In genomic region chr19:40380656-40381055, GRCm38 (mm10) we compare ENCODE assay signal across 19 mouse cellular contexts.
A peak's percentile ranks its signal among the peaks of the same experiment; 100 is the strongest.
DNase-seq lines count a peak whose midpoint lies in the region; ATAC-seq and TF ChIP-seq lines count a peak whose summit lies in the region.
"Had no signal": no experiment of that assay in that cellular context is flagged by ENCODE, and none has a peak within 500 bp of the region (broad histone marks: within the 10 kb centered on the region; RNA-seq: fewer than 3 reads in every experiment).

No protein-coding gene starts in this region.

- no peaks in the 10 kb centered on the region for H3K9me3 ChIP-seq in heart, embryonic 15.5 days (replicated peaks)
- no peaks in the 10 kb centered on the region for H3K9me3 ChIP-seq in lung, embryonic 14.5 days (ENCODE audit: low read depth, low read length)
- H3K9me3 ChIP-seq in neural tube, embryonic 15.5 days (replicated peaks), result no peaks in the 10 kb centered on the region
- H3K9me3 ChIP-seq: embryonic facial prominence, embryonic 10.5 days; forebrain, embryonic 15.5 days; hindbrain, embryonic 13.5 days; midbrain, embryonic 12.5 days had no signal

- H3K27ac ChIP-seq in heart, embryonic 15.5 days, result peak overlapping the region; percentile 60
- H3K27ac ChIP-seq in lung, embryonic 14.5 days (ENCODE audit: low read depth), result no peak overlapping the region
- H3K27ac ChIP-seq in brown adipose tissue, adult 24 weeks (replicated peaks; ENCODE audit: low read depth, low read length), result peak overlapping the region; percentile 68
- peak overlapping the region; percentile 33; the same call in 1 of the 2 replicates for H3K27ac ChIP-seq in neural tube, embryonic 15.5 days (replicated peaks)
- H3K27ac ChIP-seq: embryonic facial prominence, embryonic 10.5 days; forebrain, embryonic 15.5 days; hindbrain, embryonic 13.5 days; midbrain, embryonic 12.5 days had no signal

- no peak overlapping the region for H3K9ac ChIP-seq in heart, embryonic 15.5 days
- no peak overlapping the region for H3K9ac ChIP-seq in lung, embryonic 14.5 days
- H3K9ac ChIP-seq in neural tube, embryonic 15.5 days (replicated peaks), result no peak overlapping the region
- H3K9ac ChIP-seq: forebrain, embryonic 15.5 days; hindbrain, embryonic 13.5 days; midbrain, embryonic 12.5 days had no signal

- TF ChIP-seq CTCF in lung, embryonic 14.5 days (IDR thresholded peaks at IDR 0.05; ENCODE audit: low read depth), result no peak
- TF ChIP-seq CTCF in lung, adult 2 months (IDR thresholded peaks at IDR 0.05; ENCODE audit: insufficient read depth, low read length), result no peak

- ATAC-seq in heart, embryonic 15.5 days (replicated peaks; ENCODE audit: insufficient number of reproducible peaks, insufficient read depth, low FRiP score, low read depth), result no peak
- no peak for ATAC-seq in lung, embryonic 14.5 days (ENCODE audit: insufficient read depth)
- ATAC-seq in neural tube, embryonic 15.5 days (ENCODE audit: low FRiP score), result no peak
- ATAC-seq: forebrain, embryonic 15.5 days had no signal

- no peak for TF ChIP-seq POLR2A in lung, adult 2 months (IDR thresholded peaks at IDR 0.05; ENCODE audit: borderline replicate concordance, extremely low read depth, low read depth, low read length)

- no peak overlapping the region for H3K4me3 ChIP-seq in heart, embryonic 15.5 days
- no peak overlapping the region for H3K4me3 ChIP-seq in lung, embryonic 14.5 days (ENCODE audit: low read depth, low read length)
- no peak overlapping the region for H3K4me3 ChIP-seq in lung, adult 2 months (replicated peaks; ENCODE audit: extremely low read depth, low read depth, low read length)
- no peak overlapping the region for H3K4me3 ChIP-seq in brown adipose tissue, adult 24 weeks (ENCODE audit: insufficient read depth, low read depth, low read length)
- no peak overlapping the region for H3K4me3 ChIP-seq in neural tube, embryonic 15.5 days (replicated peaks)
- H3K4me3 ChIP-seq: embryonic facial prominence, embryonic 10.5 days; forebrain, embryonic 15.5 days; hindbrain, embryonic 13.5 days; midbrain, embryonic 12.5 days had no signal

- H3K4me2 ChIP-seq in heart, embryonic 15.5 days, result no peak overlapping the region
- no peak overlapping the region for H3K4me2 ChIP-seq in lung, embryonic 14.5 days
- H3K4me2 ChIP-seq in neural tube, embryonic 15.5 days, result no peak overlapping the region
- H3K4me2 ChIP-seq: forebrain, embryonic 15.5 days; hindbrain, embryonic 13.5 days; midbrain, embryonic 12.5 days had no signal

- WGBS in heart, embryonic 15.5 days, result 38% methylated on average over 3 of the region's 3 CpGs
- 10% methylated on average over 3 of the region's 3 CpGs for WGBS in lung, embryonic 14.5 days
- 38% methylated on average over 3 of the region's 3 CpGs for WGBS in lung, adult 2 months
- 52% methylated on average over 3 of the region's 3 CpGs for WGBS in neural tube, embryonic 15.5 days

- peaks cover 74% of the 10 kb centered on the region for H3K4me1 ChIP-seq in heart, embryonic 15.5 days (replicated peaks)
- peaks cover 12% of the 10 kb centered on the region for H3K4me1 ChIP-seq in lung, embryonic 14.5 days (ENCODE audit: insufficient read depth)
- no peaks in the 10 kb centered on the region for H3K4me1 ChIP-seq in lung, adult 2 months (ENCODE audit: control insufficient read depth, insufficient read depth, low read length)
- H3K4me1 ChIP-seq in brown adipose tissue, adult 24 weeks (ENCODE audit: control insufficient read depth, insufficient read depth, insufficient read length, low read length), result peaks cover 35% of the 10 kb centered on the region
- peaks cover 12% of the 10 kb centered on the region for H3K4me1 ChIP-seq in neural tube, embryonic 15.5 days

- H3K36me3 ChIP-seq in heart, embryonic 15.5 days, result peaks cover 1% of the 10 kb centered on the region; the same call in 1 of the 2 replicates
- no peaks in the 10 kb centered on the region for H3K36me3 ChIP-seq in lung, embryonic 14.5 days (ENCODE audit: insufficient read depth)
- H3K36me3 ChIP-seq in neural tube, embryonic 15.5 days, result peaks cover 21% of the 10 kb centered on the region
- H3K36me3 ChIP-seq: embryonic facial prominence, embryonic 10.5 days; forebrain, embryonic 15.5 days had no signal

- no peaks in the 10 kb centered on the region for H3K27me3 ChIP-seq in heart, embryonic 15.5 days
- no peaks in the 10 kb centered on the region for H3K27me3 ChIP-seq in lung, embryonic 14.5 days (ENCODE audit: insufficient read depth, low read length)
- H3K27me3 ChIP-seq in neural tube, embryonic 15.5 days (replicated peaks), result no peaks in the 10 kb centered on the region
- H3K27me3 ChIP-seq: forebrain, embryonic 15.5 days; hindbrain, embryonic 13.5 days; midbrain, embryonic 12.5 days had no signal

- DNase-seq in heart, adult 8-10 months (ENCODE audit: low spot score), result no peak
- peak; percentile 72 for DNase-seq in lung, embryonic 14.5 days
- DNase-seq in lung, adult 2 months, result no peak
- DNase-seq in yolk sac, embryonic 10.5 days (ENCODE audit: low spot score), result no peak
- DNase-seq: adrenal gland, adult 2 months; cerebellum, adult 11-12 months; gastrocnemius, postnatal 10 days; kidney, adult 8-10 months; kidney, postnatal 14 days; retina, postnatal 1 day; right cerebral cortex, postnatal 25 days; thymus, postnatal 14 days had no signal
